Mouse (Mus musculus) T-helper 2 cell (primary cell): ENCODE results near the gene Nfix.

Experiments
- in situ Hi-C: fragments of 300-600 bp; cut with MboI, MseI; formaldehyde crosslinking; loops from one replicate; pipeline ENCODE4 v1.15.1; 2025; ENCODE audit warnings: high pct_unique_total_duplicates

Nfix gene

DNA sequence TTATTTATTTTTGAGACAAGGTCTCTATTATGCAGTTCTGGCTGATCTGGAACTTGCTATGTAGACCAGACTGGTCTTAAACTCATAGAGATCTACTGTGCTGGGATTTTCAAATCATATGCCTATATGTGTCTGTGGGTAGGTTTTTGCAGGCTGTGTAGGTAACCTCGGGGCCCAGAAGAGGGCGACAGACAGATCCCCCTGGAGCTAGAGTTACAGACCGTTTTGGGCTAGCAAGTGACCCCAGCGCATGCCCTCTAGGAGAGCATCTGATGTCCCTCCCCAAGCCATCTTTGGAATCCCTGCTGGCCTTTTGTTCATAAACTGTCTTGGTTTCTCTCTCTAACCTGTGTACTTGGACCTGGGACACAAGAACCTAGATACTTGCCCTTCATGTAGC is 145.5 kb downstream of the Nfix start:
- in situ Hi-C loops: no loop called here

DNA sequence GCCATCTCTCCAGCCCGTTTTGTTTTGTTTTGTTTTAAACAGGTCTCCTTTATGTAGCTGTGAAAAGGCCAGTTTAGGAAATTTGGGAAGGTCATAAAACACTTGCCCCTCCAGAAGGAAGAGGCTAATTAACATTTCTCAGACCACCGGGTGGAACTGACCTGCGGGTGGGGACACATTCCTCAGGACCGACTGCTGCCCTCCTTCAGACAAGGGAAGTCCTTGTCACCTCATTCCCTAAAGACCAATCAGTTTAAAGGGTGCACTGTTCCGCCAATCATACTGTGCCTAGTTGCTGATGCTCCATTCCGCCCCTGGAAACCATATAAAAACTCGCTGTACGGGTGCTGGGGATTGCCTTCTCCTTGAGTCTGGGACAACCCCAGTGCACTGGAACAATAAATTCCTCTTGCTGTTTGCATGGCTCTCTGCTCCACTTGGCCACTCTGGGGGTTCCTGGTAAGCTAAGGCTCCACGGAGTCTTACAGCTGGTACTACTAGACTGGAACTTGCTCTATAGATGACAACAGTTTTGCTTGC is 147.0 kb downstream of the Nfix start:
- in situ Hi-C loops: no loop called here

GRCm38 (mm10) chr8:84650213-84650612 is 149.9 kb downstream of the Nfix start:
- in situ Hi-C loops: no loop called here
